Mouse (Mus musculus) c-Kit-positive CD71-positive TER-119-positive erythroid progenitor cells, embryonic 14.5 days (primary cell): ENCODE measurements around the gene Hist1h2ap.
A peak's percentile ranks its signal among the peaks of the same experiment; 100 is the strongest.
"Not testable (repeated sequence)": the region's sequence is repeated elsewhere in the genome, so short reads cannot be mapped to it uniquely, and the experiment has no call there.

ENCODE experiments used
- DNase-seq: peaks from one replicate; pipeline ENCODE4 v3.0.0-alpha.2; 2013; ENCODE audit warnings: low spot score

The Hist1h2ap gene

DNA sequence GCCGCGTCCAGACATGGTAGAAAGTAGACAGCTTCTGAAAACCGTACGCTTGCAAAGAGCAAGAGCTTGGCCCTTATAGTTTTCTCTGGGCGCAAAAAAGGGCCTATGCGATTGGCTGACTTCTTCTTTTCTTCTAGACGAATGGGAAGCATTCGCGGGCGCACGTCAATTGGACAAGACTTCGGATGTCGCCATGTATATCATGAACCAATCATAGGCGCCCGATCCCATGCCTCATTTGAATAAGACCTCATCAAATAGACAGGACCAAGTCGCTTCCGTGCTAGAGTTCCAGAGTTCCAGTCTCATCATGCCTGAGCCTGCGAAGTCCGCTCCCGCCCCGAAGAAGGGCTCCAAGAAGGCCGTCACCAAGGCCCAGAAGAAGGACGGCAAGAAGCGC, at the start of gene Hist1h2ap, which contains the start of gene Hist1h2br:
Gene Hist1h2ap (minus strand): TSS at position 47 of the 400 bp plus-strand sequence.
Gene Hist1h2br (plus strand): TSS at position 283 of the 400 bp plus-strand sequence.
- DNase-seq, result not testable (repeated sequence)

DNA sequence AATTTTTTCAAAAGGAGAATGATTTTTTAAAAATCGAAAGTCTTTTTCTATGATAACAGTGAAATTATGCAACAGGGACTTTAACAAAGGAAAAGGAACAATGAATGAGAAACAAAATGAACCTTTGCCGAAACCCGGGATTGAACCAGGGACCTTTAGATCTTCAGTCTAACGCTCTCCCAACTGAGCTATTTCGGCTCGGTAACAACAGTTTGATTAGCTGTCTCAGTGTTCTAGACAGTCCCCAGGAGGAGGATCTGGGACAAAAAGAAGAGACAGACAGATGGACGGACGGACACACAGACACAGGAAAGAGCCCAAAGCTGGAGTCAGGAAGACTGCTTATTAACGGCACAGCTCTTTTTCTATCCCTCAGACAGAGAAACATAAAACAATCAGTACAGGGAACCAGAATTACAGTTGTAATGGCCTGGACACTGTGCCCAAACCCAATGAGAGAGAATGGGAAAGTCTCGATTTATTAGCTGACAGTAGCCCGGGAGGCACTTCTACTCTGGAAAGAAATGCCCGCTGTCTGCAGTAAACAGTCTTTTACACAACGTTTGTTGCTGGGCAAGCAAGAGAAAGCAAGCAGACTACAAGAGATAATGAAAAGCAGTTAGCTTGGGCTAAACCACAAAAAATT, 49.6 kb upstream of the Hist1h2ap start:
- DNase-seq, result peak; percentile 88

DNA sequence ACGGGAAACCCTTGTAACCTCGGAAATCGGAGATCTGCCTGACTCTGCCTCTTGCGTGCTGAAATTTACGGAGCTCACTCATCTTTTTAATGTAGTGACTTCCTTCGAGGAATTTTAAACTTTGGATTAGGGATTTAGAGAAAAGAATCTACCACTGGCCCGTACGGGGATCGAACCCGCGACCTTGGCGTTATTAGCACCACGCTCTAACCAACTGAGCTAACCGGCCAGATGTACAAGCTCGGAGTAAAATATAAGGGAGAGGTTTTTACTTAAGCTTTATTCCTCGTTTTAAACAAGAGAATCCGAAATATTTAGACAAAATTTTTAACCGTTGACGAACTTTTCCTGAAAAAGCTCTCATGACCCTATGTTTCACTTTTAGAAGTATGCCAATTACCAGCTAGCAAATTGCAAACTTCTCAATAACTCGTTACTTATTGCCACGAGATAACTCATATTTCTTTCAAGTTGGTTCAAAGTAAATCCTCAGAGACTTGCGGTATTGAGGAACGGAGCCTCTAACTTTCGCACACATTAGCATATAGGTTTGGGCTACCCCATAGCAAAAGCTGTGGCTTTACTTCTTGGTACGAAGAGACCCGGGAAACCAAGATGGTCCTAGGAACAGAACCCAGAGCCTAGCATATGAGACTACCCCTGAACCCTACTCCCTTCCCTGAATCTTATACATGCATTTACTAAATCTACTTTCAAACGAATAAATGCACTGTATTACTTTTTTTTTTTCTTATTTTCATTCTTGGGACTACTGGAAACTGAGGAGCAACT, 48.8 kb upstream of the Hist1h2ap start:
- peak; percentile 78 for DNase-seq

DNA sequence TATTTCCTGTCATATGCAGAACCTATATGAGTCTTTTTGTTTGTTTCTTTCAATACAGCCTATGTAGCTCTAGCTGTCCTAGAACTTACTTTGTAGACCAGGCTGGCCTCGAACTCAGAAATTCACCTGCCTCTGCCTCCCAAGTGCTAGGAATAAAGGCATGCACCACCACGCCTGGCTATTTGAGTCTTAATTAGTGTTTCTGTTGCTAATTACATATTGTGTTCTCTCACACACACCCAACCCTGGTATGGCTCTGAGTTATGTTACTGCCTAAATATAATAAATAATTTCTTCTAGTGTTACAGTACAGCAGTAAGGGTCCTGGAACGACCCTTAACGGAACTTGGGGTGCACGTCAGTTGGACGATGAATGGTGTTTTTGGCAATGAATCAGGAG, 47.4 kb upstream of the Hist1h2ap start:
- DNase-seq, result no peak

DNA sequence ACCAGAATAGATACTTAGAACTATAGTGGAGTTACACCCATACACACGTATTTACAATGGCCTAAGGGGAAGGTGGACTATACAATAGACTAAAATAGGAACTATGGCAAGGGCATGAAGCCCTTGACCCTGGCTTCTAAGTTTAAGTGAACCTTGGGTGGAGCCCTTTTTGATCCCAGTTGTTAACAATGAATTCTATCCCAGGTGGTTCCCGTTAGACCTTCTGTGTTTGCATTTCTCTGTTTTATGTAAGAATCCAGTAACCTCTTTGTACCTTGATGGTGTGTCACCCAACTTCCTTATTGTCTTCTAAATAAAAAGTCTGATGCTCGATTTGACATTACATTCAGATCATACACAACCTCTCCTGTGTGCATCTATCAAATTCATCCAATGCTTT, 32.2 kb upstream of the Hist1h2ap start:
- DNase-seq, result not testable (repeated sequence)

DNA sequence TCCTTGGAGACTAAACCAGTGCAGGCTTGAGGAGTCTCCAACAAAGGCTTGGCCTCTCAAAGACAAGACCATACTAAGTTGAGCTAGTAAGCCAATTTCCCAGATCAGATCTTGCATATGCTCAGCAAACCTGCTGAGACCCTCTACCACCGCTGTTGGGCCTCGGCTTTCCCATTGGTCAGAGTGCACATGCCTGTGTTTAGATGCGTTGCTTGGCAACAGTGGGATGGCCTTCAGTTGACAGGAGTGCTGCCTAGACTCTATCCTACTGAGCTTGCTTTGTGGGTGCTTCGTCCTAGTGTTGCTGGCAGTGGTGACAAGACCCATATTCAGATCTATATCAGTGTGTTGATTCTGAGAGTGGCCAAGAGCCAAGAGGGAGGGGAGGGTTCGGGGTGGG, 28.3 kb upstream of the Hist1h2ap start:
- no peak for DNase-seq

DNA sequence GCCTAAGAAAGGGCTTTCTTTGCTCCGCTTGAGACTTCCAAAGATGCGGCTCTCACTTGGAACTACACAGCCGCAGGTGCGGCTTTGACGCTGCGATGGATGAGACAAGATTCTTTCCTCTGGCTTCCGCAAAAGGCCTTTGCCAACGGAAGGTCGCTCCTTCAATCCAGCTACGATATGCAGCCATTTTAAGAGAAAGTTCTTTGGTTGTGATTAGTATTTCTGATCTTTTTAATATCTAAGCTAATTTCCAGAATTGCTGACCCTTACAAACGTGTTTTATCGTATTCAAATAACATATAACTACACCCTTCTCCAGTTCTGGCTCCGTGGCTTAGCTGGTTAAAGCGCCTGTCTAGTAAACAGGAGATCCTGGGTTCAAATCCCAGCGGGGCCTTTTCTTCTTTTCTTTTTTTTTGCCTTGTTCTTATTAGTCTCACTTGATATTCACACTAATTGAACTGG, 22.4 kb upstream of the Hist1h2ap start:
- DNase-seq, result peak; percentile 85

DNA sequence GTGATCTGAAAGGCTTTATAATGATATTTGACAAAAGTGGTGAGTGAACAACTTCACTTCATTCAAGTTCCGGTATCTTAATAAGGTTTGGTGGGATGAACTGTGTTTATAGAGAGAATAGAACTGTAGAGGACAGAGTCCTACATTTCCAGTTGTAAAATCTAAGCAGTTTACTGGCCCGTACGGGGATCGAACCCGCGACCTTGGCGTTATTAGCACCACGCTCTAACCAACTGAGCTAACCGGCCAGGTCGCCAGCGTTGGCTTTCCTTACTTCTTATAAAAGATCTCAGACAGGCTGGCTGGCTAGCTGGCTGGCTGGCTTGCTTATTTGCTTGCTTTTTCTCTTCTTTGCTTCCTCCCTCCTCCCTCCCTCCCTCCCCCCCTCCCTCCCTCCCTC, 21.8 kb upstream of the Hist1h2ap start:
- DNase-seq, result peak; percentile 81

DNA sequence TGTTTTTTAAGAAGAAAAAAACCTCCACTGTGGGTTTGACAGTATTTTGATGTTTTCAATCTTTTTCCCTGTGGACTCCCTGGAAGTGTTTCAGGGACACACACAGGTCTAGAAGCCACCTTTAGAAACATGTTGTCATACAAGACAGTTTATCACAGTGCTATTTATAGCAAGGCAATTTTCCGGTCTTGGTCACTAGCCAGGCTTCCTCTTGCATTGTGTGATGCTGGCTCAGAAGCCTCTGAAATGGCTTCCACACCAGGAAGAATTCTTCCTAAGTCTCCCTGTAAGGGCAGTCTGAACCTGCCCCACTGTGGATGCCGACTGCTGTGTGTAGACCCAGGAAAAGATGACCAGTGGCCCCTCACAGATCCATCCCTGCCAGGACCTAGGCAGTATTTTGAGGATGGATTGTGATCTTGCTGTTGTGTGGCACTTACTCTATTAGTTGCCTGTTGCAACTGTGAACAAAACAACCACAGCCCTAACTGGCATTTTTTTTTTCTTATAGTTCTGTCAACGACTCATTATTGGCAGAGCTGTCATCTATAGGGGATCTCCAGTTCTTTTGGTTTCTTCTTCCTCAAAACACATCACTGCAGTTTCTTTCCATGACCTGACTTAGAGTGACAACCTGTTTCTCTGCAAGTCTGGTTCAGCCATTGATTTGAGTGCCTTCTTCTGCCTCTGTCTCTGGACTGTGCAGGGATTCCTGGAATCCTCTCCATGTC, 19.1 kb upstream of the Hist1h2ap start:
- DNase-seq, result no peak

DNA sequence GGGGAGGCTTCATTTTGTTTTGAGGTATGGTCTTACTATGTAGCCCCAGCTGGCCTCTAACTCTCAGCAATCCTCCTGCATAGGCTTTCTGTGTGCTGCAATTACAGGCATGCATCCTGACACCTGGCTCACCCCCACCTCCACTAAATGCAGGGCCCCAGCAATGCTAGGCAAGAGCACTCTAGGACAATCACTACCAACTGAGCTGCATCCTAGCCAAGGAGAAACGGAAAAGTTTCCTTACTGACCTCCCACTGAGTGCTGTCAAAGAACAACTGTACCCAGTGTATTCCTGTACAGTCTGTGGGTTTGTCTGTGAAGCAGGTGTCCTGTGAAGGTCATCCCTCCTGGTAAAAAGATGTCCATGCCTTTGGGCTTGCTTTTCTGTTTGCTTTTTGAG, 17.4 kb upstream of the Hist1h2ap start:
- not testable (repeated sequence) for DNase-seq

DNA sequence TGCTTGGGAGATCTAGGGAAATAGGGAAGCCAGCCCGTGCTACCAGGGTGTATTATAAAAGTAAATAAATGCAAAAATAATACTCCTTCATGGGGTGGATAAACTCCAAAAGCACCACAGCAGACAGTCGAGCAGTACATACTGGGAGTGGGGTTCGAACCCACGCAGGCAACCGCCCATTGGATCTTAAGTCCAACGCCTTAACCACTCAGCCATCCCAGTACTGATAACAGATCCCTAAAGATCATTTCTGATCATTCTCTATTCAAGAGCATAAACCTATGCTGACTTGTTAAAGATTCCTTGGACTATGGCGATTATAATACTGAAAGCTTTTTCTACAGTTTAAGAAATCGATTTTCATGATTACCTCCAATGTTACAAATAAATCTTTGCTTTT, 14.6 kb upstream of the Hist1h2ap start:
- peak; percentile 69 for DNase-seq

DNA sequence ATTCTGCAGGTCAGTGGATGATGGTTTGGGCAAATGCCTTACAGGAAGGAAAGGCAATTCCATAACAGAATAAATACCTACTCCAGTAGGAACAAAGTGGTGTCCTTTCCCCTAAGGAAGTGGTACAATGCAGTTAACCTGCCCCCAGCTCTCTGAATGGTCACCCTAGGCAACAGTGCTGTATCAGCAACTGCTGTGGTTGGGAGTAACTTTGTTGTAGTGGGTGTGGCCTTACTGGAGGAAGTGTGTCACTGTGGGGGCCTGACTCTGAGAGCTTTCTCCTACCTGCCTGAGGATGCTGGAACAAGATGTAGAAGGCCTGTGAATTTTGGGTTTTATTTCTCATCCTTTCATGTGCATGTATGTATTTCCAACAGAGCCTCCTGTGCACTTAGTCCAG, 13.0 kb upstream of the Hist1h2ap start:
- not testable (repeated sequence) for DNase-seq

DNA sequence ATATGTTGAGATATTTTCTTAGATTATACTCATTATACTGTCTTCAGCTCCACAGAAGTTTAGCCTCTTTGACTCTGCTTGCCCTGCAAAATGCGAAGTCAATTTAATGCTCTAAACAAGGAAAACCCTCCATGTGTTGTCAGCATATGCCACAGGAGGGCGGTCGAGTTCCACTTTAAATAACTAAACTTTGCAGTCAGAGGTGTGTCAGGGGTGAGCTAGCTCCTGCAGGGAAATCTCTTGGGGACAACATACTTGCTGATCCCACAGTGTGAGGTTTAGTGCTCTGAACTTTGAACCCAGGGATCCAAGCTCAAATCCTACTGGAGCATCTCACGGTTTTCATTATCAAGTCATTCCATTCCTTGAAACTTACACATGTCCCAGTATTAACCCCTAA, 7.2 kb upstream of the Hist1h2ap start:
- not testable (repeated sequence) for DNase-seq

DNA sequence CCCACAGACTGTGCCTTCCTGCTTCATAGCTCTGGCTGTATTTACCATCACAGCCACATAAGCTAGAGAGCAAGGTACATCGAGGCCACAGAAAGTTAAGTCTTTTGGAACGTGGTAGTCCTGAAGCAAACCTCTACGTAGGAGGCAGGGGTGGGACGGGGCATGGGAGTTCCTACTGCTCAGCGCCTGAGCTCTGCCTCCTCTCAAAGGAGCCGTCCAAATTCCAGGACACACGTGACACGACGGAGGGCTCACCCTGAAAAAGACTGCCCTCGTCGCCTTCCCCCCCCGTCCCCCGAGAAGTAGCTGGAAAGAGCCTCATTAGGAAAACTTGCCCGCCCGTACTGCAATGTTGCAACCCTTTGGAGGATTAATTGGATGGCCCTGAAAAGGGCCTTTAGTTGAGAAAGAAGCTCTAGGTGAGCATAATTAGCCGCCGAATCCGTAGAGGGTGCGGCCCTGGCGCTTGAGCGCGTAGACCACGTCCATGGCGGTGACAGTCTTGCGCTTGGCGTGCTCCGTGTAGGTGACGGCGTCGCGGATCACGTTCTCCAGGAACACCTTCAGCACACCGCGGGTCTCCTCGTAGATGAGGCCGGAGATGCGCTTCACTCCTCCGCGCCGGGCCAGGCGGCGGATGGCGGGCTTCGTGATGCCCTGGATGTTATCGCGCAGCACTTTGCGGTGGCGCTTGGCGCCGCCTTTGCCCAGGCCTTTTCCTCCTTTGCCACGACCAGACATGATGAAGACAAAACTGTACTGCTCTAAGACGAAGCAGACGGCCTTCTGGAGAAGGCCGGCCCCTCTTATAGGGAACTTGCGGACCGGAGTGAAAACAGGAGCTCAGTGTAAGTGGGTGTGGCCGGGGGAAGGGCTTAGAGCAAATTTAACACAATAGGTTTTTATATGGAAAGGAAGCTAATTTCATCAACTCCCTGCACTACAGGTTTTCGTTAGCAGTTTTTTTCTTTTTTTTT, 1.6 kb downstream of the Hist1h2ap start, which contains the start of gene Hist1h4n:
Gene Hist1h4n (minus strand): TSS at position 779 of the 977 bp plus-strand sequence.
- not testable (repeated sequence) for DNase-seq

DNA sequence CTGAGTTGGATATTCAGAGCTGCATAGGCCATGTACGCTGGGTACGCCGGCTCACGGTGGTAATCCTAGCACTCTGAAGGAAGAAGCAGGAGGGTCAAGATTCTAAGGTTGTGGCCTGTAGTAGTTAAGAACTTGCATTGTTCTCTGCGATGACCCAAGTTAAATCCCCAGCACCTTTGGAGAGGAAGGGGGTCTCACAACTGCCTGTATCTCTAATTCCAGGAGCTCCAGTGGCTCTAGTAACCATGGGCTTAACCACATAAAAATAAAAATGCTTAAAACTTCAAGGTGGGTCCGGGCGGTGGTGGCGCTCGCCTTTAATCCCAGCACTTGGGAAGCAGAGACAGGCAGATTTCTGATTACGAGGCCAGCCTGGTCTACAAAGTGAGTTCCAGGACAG, 3.0 kb downstream of the Hist1h2ap start:
- DNase-seq, result no peak

DNA sequence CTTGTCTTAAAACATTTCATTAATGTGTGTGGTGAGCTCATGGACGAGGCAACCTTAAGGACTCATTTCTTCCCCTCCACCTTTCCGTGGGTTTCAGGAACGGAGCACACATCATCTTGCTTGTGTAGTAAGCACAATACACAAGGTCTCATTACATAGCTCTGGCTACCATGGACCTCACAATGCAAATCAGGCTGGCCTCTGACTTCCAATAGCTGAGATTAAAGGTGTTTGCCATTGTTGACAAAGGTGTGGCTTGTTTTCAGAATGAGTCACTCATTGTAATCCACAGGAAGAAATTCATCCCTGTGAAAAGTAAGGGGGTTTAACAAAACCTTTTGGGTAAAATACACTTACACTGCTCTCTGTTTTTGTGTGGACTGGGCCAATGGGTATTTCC, 4.8 kb downstream of the Hist1h2ap start:
- DNase-seq, result no peak

DNA sequence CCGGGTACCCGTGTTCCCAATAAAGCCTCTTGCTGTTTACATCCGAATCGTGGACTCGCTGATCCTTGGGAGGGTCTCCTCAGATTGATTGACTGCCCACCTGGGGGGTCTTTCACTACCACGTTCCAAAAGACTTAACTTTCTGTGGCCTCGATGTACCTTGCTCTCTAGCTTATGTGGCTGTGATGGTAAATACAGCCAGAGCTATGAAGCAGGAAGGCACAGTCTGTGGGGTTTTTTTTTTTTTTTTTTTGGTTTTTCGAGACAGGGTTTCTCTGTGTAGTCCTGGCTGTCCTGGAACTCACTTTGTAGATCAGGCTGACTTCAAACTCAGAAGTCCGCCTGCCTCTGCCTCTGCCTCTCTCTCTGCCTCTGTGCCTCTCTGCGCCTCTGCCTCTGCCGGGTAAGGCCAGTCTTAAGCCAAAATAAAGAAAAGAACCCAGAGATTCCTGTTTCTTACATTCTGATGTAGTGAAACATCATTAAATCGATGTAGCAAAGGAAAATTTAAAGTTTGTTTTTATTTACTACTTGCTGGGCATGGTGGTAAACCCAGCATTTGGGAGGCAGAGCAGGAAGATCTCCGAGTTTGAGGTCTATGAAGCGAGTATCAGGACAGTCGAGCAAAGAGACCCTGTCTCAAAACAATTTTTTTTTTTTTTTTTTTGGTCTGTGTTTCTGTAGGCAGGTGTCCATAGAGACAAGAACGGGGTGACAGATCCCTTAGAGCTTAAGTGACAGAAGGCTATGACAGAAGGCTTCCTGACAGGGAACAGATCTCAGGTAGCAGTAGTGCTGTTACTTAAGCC, 13.0 kb downstream of the Hist1h2ap start:
- DNase-seq, result not testable (repeated sequence)

DNA sequence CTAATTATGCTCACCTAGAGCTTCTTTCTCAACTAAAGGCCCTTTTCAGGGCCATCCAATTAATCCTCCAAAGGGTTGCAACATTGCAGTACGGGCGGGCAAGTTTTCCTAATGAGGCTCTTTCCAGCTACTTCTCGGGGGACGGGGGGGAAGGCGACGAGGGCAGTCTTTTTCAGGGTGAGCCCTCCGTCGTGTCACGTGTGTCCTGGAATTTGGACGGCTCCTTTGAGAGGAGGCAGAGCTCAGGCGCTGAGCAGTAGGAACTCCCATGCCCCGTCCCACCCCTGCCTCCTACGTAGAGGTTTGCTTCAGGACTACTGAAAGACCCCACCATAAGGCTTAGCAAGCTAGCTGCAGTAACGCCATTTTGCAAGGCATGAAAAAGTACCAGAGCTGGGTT, 21.2 kb downstream of the Hist1h2ap start:
- not testable (repeated sequence) for DNase-seq

DNA sequence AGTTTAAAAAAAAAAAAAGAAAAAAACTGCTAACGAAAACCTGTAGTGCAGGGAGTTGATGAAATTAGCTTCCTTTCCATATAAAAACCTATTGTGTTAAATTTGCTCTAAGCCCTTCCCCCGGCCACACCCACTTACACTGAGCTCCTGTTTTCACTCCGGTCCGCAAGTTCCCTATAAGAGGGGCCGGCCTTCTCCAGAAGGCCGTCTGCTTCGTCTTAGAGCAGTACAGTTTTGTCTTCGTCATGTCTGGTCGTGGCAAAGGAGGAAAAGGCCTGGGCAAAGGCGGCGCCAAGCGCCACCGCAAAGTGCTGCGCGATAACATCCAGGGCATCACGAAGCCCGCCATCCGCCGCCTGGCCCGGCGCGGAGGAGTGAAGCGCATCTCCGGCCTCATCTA, 21.8 kb downstream of the Hist1h2ap start, which contains the start of gene Hist1h4m:
Gene Hist1h4m (plus strand): TSS at position 208 of the 400 bp plus-strand sequence.
- DNase-seq, result not testable (repeated sequence)

DNA sequence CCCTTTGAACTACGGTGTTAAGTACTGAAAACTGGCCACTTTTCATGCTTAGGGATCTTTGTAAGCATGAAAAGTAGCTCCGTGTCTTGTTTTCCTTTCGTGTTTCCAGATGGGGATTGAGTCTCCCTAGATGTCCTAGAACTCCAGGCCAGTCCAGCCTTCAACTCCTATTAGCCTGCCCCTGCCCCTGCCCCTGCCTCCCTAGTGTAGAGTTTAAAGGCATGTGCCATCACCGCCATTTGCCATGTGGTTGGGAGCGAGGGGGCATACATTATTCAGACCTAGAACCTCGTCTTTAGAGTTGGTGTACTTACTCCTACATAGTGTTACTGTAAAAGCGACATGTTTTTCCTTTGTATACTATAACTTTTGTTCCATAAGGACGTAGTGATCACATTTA, 22.2 kb downstream of the Hist1h2ap start:
- not testable (repeated sequence) for DNase-seq
